Mouse (Mus musculus): ENCODE data around the gene Maml2. TPM values are rescaled to one million over a fixed set of nuclear protein-coding genes. Genes with fewer than 3 reads are reported as not detected.
A peak's percentile ranks its signal among the peaks of the same experiment; 100 is the strongest.

Maml2 gene
- polyA plus RNA-seq, 1 experiment from 2014 or later: 11.5 TPM

GRCm38 (mm10) chr9:13597736-13598135 is 300.0 kb downstream of the Maml2 start:
- no peak overlapping the region for H3K27ac ChIP-seq
- WGBS: 82% methylated on average over 6 of the region's 6 CpGs
- no peak for ATAC-seq
- H3K4me1 ChIP-seq (replicated peaks): peaks cover 13% of the 10 kb centered on the region
- H3K9me3 ChIP-seq: no peaks in the 10 kb centered on the region
- no peak overlapping the region for H3K9ac ChIP-seq (replicated peaks)
- H3K4me3 ChIP-seq (replicated peaks): no peak overlapping the region
- no peaks in the 10 kb centered on the region for H3K36me3 ChIP-seq
- no peaks in the 10 kb centered on the region for H3K27me3 ChIP-seq
- no peak overlapping the region for H3K4me2 ChIP-seq (replicated peaks)

GRCm38 (mm10) chr9:13598596-13599333 is 301.0 kb downstream of the Maml2 start:
- H3K4me3 ChIP-seq (replicated peaks): no peak overlapping the region
- H3K36me3 ChIP-seq: no peaks in the 10 kb centered on the region
- no peak overlapping the region for H3K27ac ChIP-seq
- ATAC-seq: no peak
- H3K27me3 ChIP-seq: no peaks in the 10 kb centered on the region
- H3K4me1 ChIP-seq (replicated peaks): peaks cover 13% of the 10 kb centered on the region
- no peaks in the 10 kb centered on the region for H3K9me3 ChIP-seq
- H3K4me2 ChIP-seq (replicated peaks): no peak overlapping the region
- 77% methylated on average over 4 of the region's 4 CpGs for WGBS
- no peak overlapping the region for H3K9ac ChIP-seq (replicated peaks)

- Histone ChIP-seq H3K4me3 (replicated peaks) (no peak overlapping the region), H3K9me3 (no peaks in the 10 kb centered on the region), H3K9ac (replicated peaks) (no peak overlapping the region), H3K4me1 (replicated peaks) (peaks cover 13% of the 10 kb centered on the region), H3K27ac (no peak overlapping the region), H3K27me3 (no peaks in the 10 kb centered on the region), H3K36me3 (no peaks in the 10 kb centered on the region), H3K4me2 (replicated peaks) (no peak overlapping the region)
- ATAC-seq: no peak
- WGBS: 78% methylated on average over 3 of the region's 3 CpGs
These were observed 301.5 kb downstream of the Maml2 start for GRCm38 (mm10) chr9:13599334-13599614.

GRCm38 (mm10) chr9:13599800-13600199 is 302.0 kb downstream of the Maml2 start:
- peaks cover 13% of the 10 kb centered on the region for H3K4me1 ChIP-seq (replicated peaks)
- no peak overlapping the region for H3K27ac ChIP-seq
- no peak overlapping the region for H3K4me2 ChIP-seq (replicated peaks)
- H3K9ac ChIP-seq (replicated peaks): no peak overlapping the region
- no peak for ATAC-seq
- 93% methylated on average over 6 of the region's 6 CpGs for WGBS
- H3K27me3 ChIP-seq: no peaks in the 10 kb centered on the region
- H3K36me3 ChIP-seq: no peaks in the 10 kb centered on the region
- no peak overlapping the region for H3K4me3 ChIP-seq (replicated peaks)
- H3K9me3 ChIP-seq: no peaks in the 10 kb centered on the region

- H3K27me3 ChIP-seq: no peaks in the 10 kb centered on the region
- H3K4me2 ChIP-seq (replicated peaks): no peak overlapping the region
- H3K27ac ChIP-seq: no peak overlapping the region
- WGBS: 71% methylated on average over 3 of the region's 3 CpGs
- ATAC-seq: no peak
- H3K36me3 ChIP-seq: no peaks in the 10 kb centered on the region
- H3K9ac ChIP-seq (replicated peaks): no peak overlapping the region
- H3K9me3 ChIP-seq: no peaks in the 10 kb centered on the region
- H3K4me3 ChIP-seq (replicated peaks): no peak overlapping the region
- H3K4me1 ChIP-seq (replicated peaks): 0 out of 2 replicates have a peak, but pooled peaks cover 3% of the 10 kb centered on the region
These were observed 304.0 kb downstream of the Maml2 start for GRCm38 (mm10) chr9:13601729-13602128.

- Histone ChIP-seq H3K4me3 (replicated peaks) (no peak overlapping the region), H3K4me1 (replicated peaks) (0 out of 2 replicates have a peak, but pooled peaks cover 3% of the 10 kb centered on the region), H3K9ac (replicated peaks) (no peak overlapping the region), H3K4me2 (replicated peaks) (no peak overlapping the region), H3K27me3 (no peaks in the 10 kb centered on the region), H3K9me3 (no peaks in the 10 kb centered on the region), H3K27ac (no peak overlapping the region), H3K36me3 (no peaks in the 10 kb centered on the region)
- 0 out of 2 replicates have a peak, but pooled peaks have one; percentile 3 for ATAC-seq
- 86% methylated on average over 8 of the region's 8 CpGs for WGBS
These were observed 305.9 kb downstream of the Maml2 start for GRCm38 (mm10) chr9:13603533-13604143.

GRCm38 (mm10) chr9:13607609-13608185 is 309.9 kb downstream of the Maml2 start:
- WGBS: 80% methylated on average over 8 of the region's 8 CpGs
- ATAC-seq: no peak

GRCm38 (mm10) chr9:13608532-13609071 is 310.8 kb downstream of the Maml2 start:
- WGBS: 57% methylated on average over 3 of the region's 3 CpGs
- Histone ChIP-seq H3K4me3 (replicated peaks) (no peak overlapping the region), H3K4me2 (replicated peaks) (no peak overlapping the region), H3K9ac (replicated peaks) (no peak overlapping the region), H3K27me3 (no peaks in the 10 kb centered on the region), H3K27ac (no peak overlapping the region), H3K9me3 (no peaks in the 10 kb centered on the region), H3K4me1 (replicated peaks) (peaks cover 10% of the 10 kb centered on the region), H3K36me3 (no peaks in the 10 kb centered on the region)
- ATAC-seq: no peak

More at GRCm38 (mm10) chr9:13607609-13608185, 309.9 kb downstream of the Maml2 start:
- Histone ChIP-seq H3K4me1 (replicated peaks) (peaks cover 4% of the 10 kb centered on the region), H3K9ac (replicated peaks) (no peak overlapping the region), H3K4me3 (replicated peaks) (no peak overlapping the region), H3K4me2 (replicated peaks) (no peak overlapping the region), H3K36me3 (no peaks in the 10 kb centered on the region), H3K9me3 (no peaks in the 10 kb centered on the region), H3K27me3 (no peaks in the 10 kb centered on the region), H3K27ac (no peak overlapping the region)

- no peak overlapping the region for H3K27ac ChIP-seq
- H3K9ac ChIP-seq (replicated peaks): no peak overlapping the region
- H3K36me3 ChIP-seq: no peaks in the 10 kb centered on the region
- peaks cover 19% of the 10 kb centered on the region for H3K4me1 ChIP-seq (replicated peaks)
- H3K4me3 ChIP-seq (replicated peaks): no peak overlapping the region
- H3K27me3 ChIP-seq: no peaks in the 10 kb centered on the region
- ATAC-seq: no peak
- no peaks in the 10 kb centered on the region for H3K9me3 ChIP-seq
- 94% methylated on average over 3 of the region's 3 CpGs for WGBS
- H3K4me2 ChIP-seq (replicated peaks): no peak overlapping the region
These were observed 313.8 kb downstream of the Maml2 start for GRCm38 (mm10) chr9:13611561-13611960.

GRCm38 (mm10) chr9:13612371-13612770 is 314.6 kb downstream of the Maml2 start:
- WGBS: 70% methylated on average over 8 of the region's 8 CpGs
- Histone ChIP-seq H3K4me3 (replicated peaks) (no peak overlapping the region), H3K4me1 (replicated peaks) (peaks cover 19% of the 10 kb centered on the region), H3K27ac (no peak overlapping the region), H3K27me3 (no peaks in the 10 kb centered on the region), H3K9me3 (no peaks in the 10 kb centered on the region), H3K9ac (replicated peaks) (no peak overlapping the region), H3K4me2 (replicated peaks) (no peak overlapping the region), H3K36me3 (no peaks in the 10 kb centered on the region)
- no peak for ATAC-seq

- no peaks in the 10 kb centered on the region for H3K9me3 ChIP-seq
- peak; percentile 69 for ATAC-seq
- H3K4me1 ChIP-seq (replicated peaks): peaks cover 19% of the 10 kb centered on the region
- H3K36me3 ChIP-seq: no peaks in the 10 kb centered on the region
- H3K9ac ChIP-seq (replicated peaks): no peak overlapping the region
- H3K27ac ChIP-seq: peak overlapping the region; percentile 30; the same call in 1 of the 2 replicates
- 42% methylated on average over 8 of the region's 8 CpGs for WGBS
- no peak overlapping the region for H3K4me3 ChIP-seq (replicated peaks)
- H3K27me3 ChIP-seq: no peaks in the 10 kb centered on the region
- H3K4me2 ChIP-seq (replicated peaks): peak overlapping the region; percentile 4; the same call in 1 of the 2 replicates
These were observed 315.8 kb downstream of the Maml2 start for GRCm38 (mm10) chr9:13613325-13614268.
